Mouse (Mus musculus): ENCODE results near the gene Aipl1.

GRCm38 (mm10) chr11:72024193-72024781, 13.0 kb downstream of the Aipl1 start:
- TF ChIP-seq POLR2A (IDR thresholded peaks at IDR 0.05; ENCODE audit: low read depth, low read length) (no peak), CTCF (IDR thresholded peaks at IDR 0.05; ENCODE audit: borderline replicate concordance, insufficient read depth, low read length) (peak; percentile 48; the same call in 1 of the 2 replicates)
